Mouse (Mus musculus) mature B cell (primary cell): ENCODE results near the gene 4931408C20Rik.

Experiments used
- in situ Hi-C: fragments of 300-500 bp; cut with MboI; formaldehyde crosslinking; loops from 2 replicates; pipeline ENCODE4 v1.14.3; 2019

Gene 4931408C20Rik

GRCm38 (mm10) chr1:26686842-26687760 is at the start of gene 4931408C20Rik:
TSS of gene 4931408C20Rik (minus strand) at chr1:26687460.
- in situ Hi-C loops, result no loop called here

GRCm38 (mm10) chr1:26687926-26688325 is 666 bp upstream of the 4931408C20Rik start:
- in situ Hi-C loops, result no loop called here

- in situ Hi-C loops, result no loop called here
Measured at GRCm38 (mm10) chr1:26685952-26686693, 1.1 kb downstream of the 4931408C20Rik start.

GRCm38 (mm10) chr1:26685383-26685782 is 1.9 kb downstream of the 4931408C20Rik start:
- in situ Hi-C loops, result no loop called here

GRCm38 (mm10) chr1:26649704-26650388 is 37.4 kb downstream of the 4931408C20Rik start:
- in situ Hi-C loops, result no loop called here

- in situ Hi-C loops, result no loop called here
Measured at GRCm38 (mm10) chr1:26636051-26636450, 51.2 kb downstream of the 4931408C20Rik start.
